Mouse (Mus musculus) lung, embryonic 16.5 days (tissue): ENCODE data around the gene Trim17. TPM values are rescaled to one million over a fixed set of nuclear protein-coding genes. Genes with fewer than 3 reads are reported as not detected.

Experiments used
- ATAC-seq: fragments of 200-750 bp; cut with Nextera tagmentation; 2 replicates; pipeline ENCODE4 v1.8.0; 2017; ENCODE audit warnings: low read depth, mild to moderate bottlenecking, moderate library complexity
- H3K27ac ChIP-seq: fragments of 300-500 bp; sonication (generic); 2 replicates; pipeline ENCODE4 v1.5.1; 2014; ENCODE audit warnings: mild to moderate bottlenecking, control low read depth, low read length
- H3K27me3 ChIP-seq: fragments of 300-500 bp; sonication (generic); 2 replicates; pipeline ENCODE4 v1.6.1; 2014; ENCODE audit warnings: low read depth, low read length, mixed read lengths; ENCODE audit not compliant: control insufficient read depth, insufficient read depth
- H3K36me3 ChIP-seq: fragments of 300-500 bp; sonication (generic); 2 replicates; pipeline ENCODE4 v1.6.1; 2014; ENCODE audit warnings: low read length; ENCODE audit not compliant: control insufficient read depth, insufficient read depth
- H3K4me1 ChIP-seq: fragments of 300-500 bp; sonication (generic); replicated peaks from 2 replicates; pipeline ENCODE4 v1.6.1; 2014; ENCODE audit warnings: low read length, mixed read lengths; ENCODE audit not compliant: control insufficient read depth, insufficient read depth
- H3K4me2 ChIP-seq: fragments of 300-500 bp; sonication (generic); 2 replicates; pipeline ENCODE4 v1.6.1; 2014; ENCODE audit warnings: low read depth, low read length, control low read depth
- H3K4me3 ChIP-seq: fragments of 300-500 bp; sonication (generic); 2 replicates; pipeline ENCODE4 v1.5.1; 2014; ENCODE audit warnings: mild to moderate bottlenecking, low read length, control low read depth
- H3K9ac ChIP-seq: fragments of 300-500 bp; sonication (generic); 2 replicates; pipeline ENCODE4 v1.6.1; 2014; ENCODE audit warnings: low read length, control low read depth
- H3K9me3 ChIP-seq: fragments of 300-500 bp; sonication (generic); 2 replicates; pipeline ENCODE4 v1.6.1; 2016; ENCODE audit warnings: low read length; ENCODE audit not compliant: control insufficient read depth
- WGBS: fragments of 180-500 bp; shearing (Covaris S2); extraction: QIAGEN DNeasy Blood & Tissue Kit; methylation state at CpG from one replicate; pipeline ENCODE4 v1.1.7; 2014; 5-methylcytosine and 5-hydroxymethylcytosine counted together
- polyA plus RNA-seq: library from polyadenylated mRNA; unstranded; fragments of >200 nt; fragmentation: Nextera tagmentation; extraction: Ambion mirVana; gene quantifications from 2 replicates; pipeline ENCODE4 v1.2.1, GENCODE M21; 2015

Trim17 gene
- polyA plus RNA-seq, 1 experiment from 2014 or later: 0.41 TPM

- ATAC-seq: no peak
Measured at GRCm38 (mm10) chr11:58982471-58983097, 28.1 kb downstream of the Trim17 start.

GRCm38 (mm10) chr11:58983691-58984341, 29.3 kb downstream of the Trim17 start:
- no peak overlapping the region for H3K9ac ChIP-seq
- 73% methylated on average over 6 of the region's 6 CpGs for WGBS
- H3K4me1 ChIP-seq: peaks cover 20% of the 10 kb centered on the region
- no peak overlapping the region for H3K4me2 ChIP-seq
- H3K4me3 ChIP-seq: no peak overlapping the region
- no peak for ATAC-seq
- no peaks in the 10 kb centered on the region for H3K9me3 ChIP-seq
- H3K27ac ChIP-seq: no peak overlapping the region
- peaks cover 31% of the 10 kb centered on the region for H3K36me3 ChIP-seq
- H3K27me3 ChIP-seq: no peaks in the 10 kb centered on the region

More at GRCm38 (mm10) chr11:58982471-58983097, 28.1 kb downstream of the Trim17 start:
- H3K4me1 ChIP-seq: peaks cover 22% of the 10 kb centered on the region
- H3K27me3 ChIP-seq: no peaks in the 10 kb centered on the region
- no peak overlapping the region for H3K4me2 ChIP-seq
- H3K9ac ChIP-seq: no peak overlapping the region
- H3K36me3 ChIP-seq: peaks cover 24% of the 10 kb centered on the region
- H3K9me3 ChIP-seq: no peaks in the 10 kb centered on the region
- 87% methylated on average over 18 of the region's 18 CpGs for WGBS
- H3K27ac ChIP-seq: no peak overlapping the region
- H3K4me3 ChIP-seq: no peak overlapping the region

- Histone ChIP-seq H3K27ac (no peak overlapping the region), H3K36me3 (peaks cover 36% of the 10 kb centered on the region), H3K9me3 (no peaks in the 10 kb centered on the region), H3K4me2 (no peak overlapping the region), H3K4me1 (peaks cover 12% of the 10 kb centered on the region), H3K9ac (no peak overlapping the region), H3K27me3 (no peaks in the 10 kb centered on the region), H3K4me3 (no peak overlapping the region)
- no peak for ATAC-seq
- 87% methylated on average over 7 of the region's 7 CpGs for WGBS
Measured at GRCm38 (mm10) chr11:58984657-58985056, 30.2 kb downstream of the Trim17 start.

- H3K27me3 ChIP-seq: no peaks in the 10 kb centered on the region
- peaks cover 42% of the 10 kb centered on the region for H3K36me3 ChIP-seq
- no peak overlapping the region for H3K4me3 ChIP-seq
- no peaks in the 10 kb centered on the region for H3K9me3 ChIP-seq
- no peak overlapping the region for H3K4me2 ChIP-seq
- H3K27ac ChIP-seq: no peak overlapping the region
- H3K9ac ChIP-seq: no peak overlapping the region
- ATAC-seq: no peak
- H3K4me1 ChIP-seq: peaks cover 5% of the 10 kb centered on the region
- WGBS: 90% methylated on average over 3 of the region's 3 CpGs
Measured at GRCm38 (mm10) chr11:58985299-58985917, 30.9 kb downstream of the Trim17 start.

- H3K9me3 ChIP-seq: no peaks in the 10 kb centered on the region
- H3K4me2 ChIP-seq: no peak overlapping the region
- ATAC-seq: no peak
- peaks cover 10% of the 10 kb centered on the region for H3K27me3 ChIP-seq
- H3K9ac ChIP-seq: no peak overlapping the region
- H3K4me1 ChIP-seq: no peaks in the 10 kb centered on the region
- peaks cover 37% of the 10 kb centered on the region for H3K36me3 ChIP-seq
- no peak overlapping the region for H3K27ac ChIP-seq
- no peak overlapping the region for H3K4me3 ChIP-seq
- 94% methylated on average over 4 of the region's 4 CpGs for WGBS
Measured at GRCm38 (mm10) chr11:58989166-58989565, 34.7 kb downstream of the Trim17 start.

GRCm38 (mm10) chr11:58990141-58990540, 35.7 kb downstream of the Trim17 start:
- H3K27ac ChIP-seq: no peak overlapping the region

GRCm38 (mm10) chr11:58990794-58991193, 36.3 kb downstream of the Trim17 start:
- ATAC-seq: no peak
- no peak overlapping the region for H3K4me3 ChIP-seq
- no peaks in the 10 kb centered on the region for H3K4me1 ChIP-seq
- H3K4me2 ChIP-seq: no peak overlapping the region
- H3K36me3 ChIP-seq: peaks cover 31% of the 10 kb centered on the region
- H3K27me3 ChIP-seq: peaks cover 12% of the 10 kb centered on the region
- H3K9ac ChIP-seq: no peak overlapping the region
- 58% methylated on average over 9 of the region's 9 CpGs for WGBS
- H3K27ac ChIP-seq: no peak overlapping the region
- no peaks in the 10 kb centered on the region for H3K9me3 ChIP-seq

More at GRCm38 (mm10) chr11:58990141-58990540, 35.7 kb downstream of the Trim17 start:
- H3K27me3 ChIP-seq: peaks cover 12% of the 10 kb centered on the region
- no peak overlapping the region for H3K4me3 ChIP-seq
- no peak for ATAC-seq
- no peaks in the 10 kb centered on the region for H3K9me3 ChIP-seq
- peaks cover 31% of the 10 kb centered on the region for H3K36me3 ChIP-seq
- no peak overlapping the region for H3K9ac ChIP-seq
- H3K4me2 ChIP-seq: no peak overlapping the region
- 79% methylated on average over 17 of the region's 17 CpGs for WGBS
- no peaks in the 10 kb centered on the region for H3K4me1 ChIP-seq

- H3K4me1 ChIP-seq: no peaks in the 10 kb centered on the region
- H3K9me3 ChIP-seq: no peaks in the 10 kb centered on the region
- H3K36me3 ChIP-seq: peaks cover 28% of the 10 kb centered on the region
- no peak for ATAC-seq
- no peak overlapping the region for H3K4me2 ChIP-seq
- H3K4me3 ChIP-seq: no peak overlapping the region
- no peak overlapping the region for H3K27ac ChIP-seq
- peaks cover 12% of the 10 kb centered on the region for H3K27me3 ChIP-seq
- H3K9ac ChIP-seq: no peak overlapping the region
- WGBS: 76% methylated on average over 3 of the region's 3 CpGs
Measured at GRCm38 (mm10) chr11:58991911-58992310, 37.4 kb downstream of the Trim17 start.

- H3K27me3 ChIP-seq: peaks cover 12% of the 10 kb centered on the region
- H3K27ac ChIP-seq: no peak overlapping the region
- no peaks in the 10 kb centered on the region for H3K4me1 ChIP-seq
- WGBS: 70% methylated on average over 6 of the region's 6 CpGs
- H3K36me3 ChIP-seq: peaks cover 21% of the 10 kb centered on the region
- H3K4me2 ChIP-seq: no peak overlapping the region
- H3K4me3 ChIP-seq: no peak overlapping the region
- no peak for ATAC-seq
- no peaks in the 10 kb centered on the region for H3K9me3 ChIP-seq
- H3K9ac ChIP-seq: no peak overlapping the region
Measured at GRCm38 (mm10) chr11:58993091-58993670, 38.7 kb downstream of the Trim17 start.
